Mouse (Mus musculus) kidney, postnatal 0 days (tissue): ENCODE measurements around the gene Smpd1. TPM values are rescaled to one million over a fixed set of nuclear protein-coding genes. Genes with fewer than 3 reads are reported as not detected.

Experiments
- ATAC-seq: fragments of 200-750 bp; cut with Nextera tagmentation; replicated peaks from 2 replicates; pipeline ENCODE4 v1.8.0; 2017; ENCODE audit warnings: low read depth, moderate number of reproducible peaks, moderate TSS enrichment, moderate library complexity; ENCODE audit not compliant: low FRiP score
- DNase-seq: peaks from one replicate; pipeline ENCODE4 v3.0.0-alpha.2; 2016; ENCODE audit warnings: low spot score
- H3K27ac ChIP-seq: fragments of 300-500 bp; sonication (generic); 2 replicates; pipeline ENCODE4 v1.5.1; 2014; ENCODE audit warnings: mild to moderate bottlenecking
- H3K27me3 ChIP-seq: fragments of 300-500 bp; sonication (generic); 2 replicates; pipeline ENCODE4 v1.6.1; 2014; ENCODE audit warnings: low read length, mixed read lengths; ENCODE audit not compliant: insufficient read depth
- H3K36me3 ChIP-seq: fragments of 300-500 bp; sonication (generic); 2 replicates; pipeline ENCODE4 v1.6.1; 2014; ENCODE audit warnings: low read length, mixed read lengths; ENCODE audit not compliant: insufficient read depth
- H3K4me1 ChIP-seq: fragments of 300-500 bp; sonication (generic); replicated peaks from 2 replicates; pipeline ENCODE4 v1.6.1; 2014; ENCODE audit warnings: antibody characterized with exemption, low read length, mixed read lengths; ENCODE audit not compliant: insufficient read depth
- H3K4me2 ChIP-seq: fragments of 300-500 bp; sonication (generic); 2 replicates; pipeline ENCODE4 v1.6.1; 2014; ENCODE audit warnings: mild to moderate bottlenecking, low read length, moderate library complexity, mixed read lengths
- H3K4me3 ChIP-seq: fragments of 300-500 bp; sonication (generic); replicated peaks from 2 replicates; pipeline ENCODE4 v1.5.1; 2014; ENCODE audit warnings: low read depth, low read length
- H3K9ac ChIP-seq: fragments of 300-500 bp; sonication (generic); 2 replicates; pipeline ENCODE4 v1.6.1; 2014; ENCODE audit warnings: low read depth, low read length
- H3K9me3 ChIP-seq: fragments of 300-500 bp; sonication (generic); replicated peaks from 2 replicates; pipeline ENCODE4 v1.6.1; 2016; ENCODE audit warnings: low read length, inconsistent platforms, mixed read lengths
- CTCF ChIP-seq: IDR thresholded peaks from 2 replicates; pipeline ENCODE4 v1.5.1; 2016; ENCODE audit warnings: antibody characterized with exemption, low read depth, mild to moderate bottlenecking, moderate library complexity
- WGBS: fragments of 180-500 bp; shearing (Covaris S2); extraction: QIAGEN DNeasy Blood & Tissue Kit; methylation state at CpG from one replicate; pipeline ENCODE4 v1.1.7; 2014; 5-methylcytosine and 5-hydroxymethylcytosine counted together
- polyA plus RNA-seq: library from polyadenylated mRNA; unstranded; fragments of >200 nt; fragmentation: Nextera tagmentation; extraction: Ambion mirVana; gene quantifications from 2 replicates; pipeline ENCODE4 v1.2.1, GENCODE M21; 2015

Gene Smpd1
- polyA plus RNA-seq = 60.5 and 60.7 TPM in 2 replicates

DNA sequence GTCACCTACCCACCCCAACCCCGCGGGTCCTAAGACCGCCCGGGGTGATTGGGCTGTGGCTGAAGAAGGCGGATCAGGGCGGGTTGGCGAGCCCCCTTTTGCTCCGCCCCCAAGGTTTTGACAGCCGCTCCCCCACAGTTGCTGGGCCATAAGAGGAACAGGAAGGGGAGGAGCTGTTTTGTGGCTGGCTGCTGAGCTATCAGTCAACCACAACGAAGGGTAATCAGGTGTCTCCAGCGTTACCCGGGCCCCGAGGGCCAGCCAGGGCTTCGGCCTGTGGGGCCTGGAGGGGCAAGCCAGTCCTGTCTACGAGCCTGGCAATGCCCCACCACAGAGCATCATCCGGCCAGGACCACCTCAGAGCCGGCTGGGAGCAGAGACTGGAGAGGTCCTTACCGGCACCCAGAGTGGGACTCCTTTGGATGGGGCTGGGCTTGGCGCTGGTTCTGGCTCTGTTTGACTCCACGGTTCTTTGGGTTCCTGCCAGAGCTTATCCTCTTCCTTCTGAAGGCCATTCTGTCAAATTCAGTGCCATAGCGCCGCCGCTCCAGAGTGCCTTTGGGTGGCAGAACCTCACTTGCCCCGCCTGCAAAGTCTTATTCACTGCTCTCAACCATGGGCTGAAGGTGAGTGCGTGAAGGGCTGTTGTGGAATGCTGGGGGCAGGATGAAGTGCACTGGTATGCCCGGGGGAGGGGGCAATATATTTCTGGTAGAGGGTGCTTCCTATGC, at the start of gene Smpd1:
Smpd1 (plus strand) TSS at position 149 of the 731 bp plus-strand sequence.
- Histone ChIP-seq H3K27me3 (no peaks in the 10 kb centered on the region), H3K4me2 (peak within 1 kb of the TSS; percentile 90), H3K27ac (peak within 1 kb of the TSS; percentile 77; the same call in 1 of the 2 replicates), H3K36me3 (no peaks in the 10 kb centered on the region), H3K9ac (peak within 1 kb of the TSS; percentile 75), H3K9me3 (no peaks in the 10 kb centered on the region), H3K4me3 (peak within 1 kb of the TSS; percentile 70), H3K4me1 (no peaks in the 10 kb centered on the region)
- WGBS = 2% methylated on average over 26 of the region's 26 CpGs
- TF ChIP-seq CTCF = no peak
- DNase-seq (peak; percentile 97), ATAC-seq (peak; percentile 95)

GRCm38 (mm10) chr7:105507257-105507656, 46.9 kb upstream of the Smpd1 start:
- Histone ChIP-seq H3K4me2 (no peak overlapping the region), H3K27ac (no peak overlapping the region), H3K4me1 (no peaks in the 10 kb centered on the region), H3K9ac (no peak overlapping the region), H3K9me3 (no peaks in the 10 kb centered on the region), H3K36me3 (no peaks in the 10 kb centered on the region), H3K27me3 (no peaks in the 10 kb centered on the region), H3K4me3 (no peak overlapping the region)
- no peak for DNase-seq
- ATAC-seq = no peak
- 64% methylated on average over 4 of the region's 4 CpGs for WGBS
- no peak for TF ChIP-seq CTCF

- no peak overlapping the region for H3K27ac ChIP-seq
- ATAC-seq (no peak), DNase-seq (no peak)
- no peak overlapping the region for H3K4me2 ChIP-seq
- no peaks in the 10 kb centered on the region for H3K36me3 ChIP-seq
- no peak for TF ChIP-seq CTCF
- no peaks in the 10 kb centered on the region for H3K4me1 ChIP-seq
- WGBS = 81% methylated on average over 5 of the region's 5 CpGs
- no peaks in the 10 kb centered on the region for H3K9me3 ChIP-seq
- no peaks in the 10 kb centered on the region for H3K27me3 ChIP-seq
- no peak overlapping the region for H3K4me3 ChIP-seq
- no peak overlapping the region for H3K9ac ChIP-seq
Observed at GRCm38 (mm10) chr7:105510143-105510542, 44.0 kb upstream of the Smpd1 start.

GRCm38 (mm10) chr7:105513845-105514291, 40.3 kb upstream of the Smpd1 start:
- no peak for TF ChIP-seq CTCF
- Histone ChIP-seq H3K4me3 (no peak overlapping the region), H3K27me3 (no peaks in the 10 kb centered on the region), H3K9me3 (no peaks in the 10 kb centered on the region), H3K36me3 (no peaks in the 10 kb centered on the region), H3K4me1 (no peaks in the 10 kb centered on the region), H3K4me2 (no peak overlapping the region), H3K9ac (no peak overlapping the region), H3K27ac (no peak overlapping the region)
- DNase-seq (no peak), ATAC-seq (no peak)
- WGBS = 42% methylated on average over 5 of the region's 5 CpGs

- Histone ChIP-seq H3K36me3 (no peaks in the 10 kb centered on the region), H3K27ac (no peak overlapping the region), H3K4me1 (no peaks in the 10 kb centered on the region), H3K27me3 (no peaks in the 10 kb centered on the region), H3K4me2 (no peak overlapping the region), H3K9ac (no peak overlapping the region), H3K9me3 (no peaks in the 10 kb centered on the region), H3K4me3 (no peak overlapping the region)
- WGBS = 43% methylated on average over 5 of the region's 5 CpGs
- TF ChIP-seq CTCF = no peak
- DNase-seq (no peak), ATAC-seq (no peak)
Observed at GRCm38 (mm10) chr7:105514561-105514960, 39.6 kb upstream of the Smpd1 start.

DNA sequence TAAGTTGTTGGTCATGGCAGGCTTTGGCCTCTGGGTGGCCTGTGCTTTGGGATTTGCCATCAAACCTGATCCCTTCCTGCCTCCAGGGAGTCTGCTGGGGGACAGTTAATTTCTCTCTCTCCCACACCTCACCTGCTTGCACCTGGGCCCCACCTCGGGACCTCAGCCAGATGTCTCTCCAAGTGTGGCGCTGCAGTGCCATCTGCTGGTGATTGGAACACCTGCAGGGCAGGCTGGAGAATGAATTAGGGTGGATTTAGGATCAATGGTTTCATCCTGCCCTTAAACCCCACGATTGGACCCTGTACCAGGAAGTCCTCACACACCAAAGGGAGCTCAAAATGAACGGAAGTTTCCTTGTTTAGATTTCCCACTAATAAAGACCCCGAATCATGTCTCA, 39.0 kb upstream of the Smpd1 start:
- no peaks in the 10 kb centered on the region for H3K4me1 ChIP-seq
- H3K9ac ChIP-seq = no peak overlapping the region
- no peak overlapping the region for H3K27ac ChIP-seq
- H3K4me3 ChIP-seq = no peak overlapping the region
- no peaks in the 10 kb centered on the region for H3K9me3 ChIP-seq
- TF ChIP-seq CTCF = peak; percentile 91
- H3K36me3 ChIP-seq = no peaks in the 10 kb centered on the region
- H3K4me2 ChIP-seq = no peak overlapping the region
- ATAC-seq (peak; percentile 80; the same call in 1 of the 2 replicates), DNase-seq (peak; percentile 47)
- WGBS = 12% methylated on average over 5 of the region's 5 CpGs
- H3K27me3 ChIP-seq = no peaks in the 10 kb centered on the region
